Mouse (Mus musculus): ENCODE data around the gene Akt3. TPM values are rescaled to one million over a fixed set of nuclear protein-coding genes. Genes with fewer than 3 reads are reported as not detected.

The Akt3 gene
- polyA plus RNA-seq, 1 experiment from 2014 or later: 11.5 TPM

DNA sequence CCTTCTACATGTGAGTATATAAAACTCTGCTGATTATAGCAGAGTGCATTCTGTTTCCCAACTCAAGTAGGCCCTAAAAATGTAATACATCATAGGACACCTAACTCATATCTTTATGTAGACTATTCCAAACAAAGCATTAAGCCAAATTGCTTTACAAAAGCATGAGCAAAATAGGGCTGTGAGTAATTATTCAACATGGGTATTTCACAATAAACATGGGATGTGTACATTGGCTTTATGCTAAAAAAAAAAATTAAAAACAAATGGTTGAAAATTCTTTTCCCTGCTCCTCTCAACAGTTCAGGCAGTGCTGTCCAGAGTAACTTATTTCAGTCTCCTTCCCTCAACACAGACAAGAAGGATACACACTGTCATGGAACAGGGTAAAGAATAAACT lies 26.9 kb downstream of the Akt3 start:
- no peak overlapping the region for H3K9ac ChIP-seq (replicated peaks; ENCODE audit: low read depth, low read length)
- no peak for ATAC-seq (ENCODE audit: insufficient number of reproducible peaks, insufficient read depth, low FRiP score, low read depth)
- H3K27ac ChIP-seq (ENCODE audit: low read length): no peak overlapping the region
- no peaks in the 10 kb centered on the region for H3K27me3 ChIP-seq (ENCODE audit: control insufficient read depth, insufficient read depth, low read length)
- no peak overlapping the region for H3K4me3 ChIP-seq (ENCODE audit: low read depth, low read length)
- H3K9me3 ChIP-seq (ENCODE audit: control insufficient read depth, low read depth, low read length): no peaks in the 10 kb centered on the region
- H3K4me2 ChIP-seq (replicated peaks; ENCODE audit: low read depth, low read length): no peak overlapping the region
- H3K36me3 ChIP-seq (ENCODE audit: control insufficient read depth, insufficient read depth, low read length): no peaks in the 10 kb centered on the region
- no peaks in the 10 kb centered on the region for H3K4me1 ChIP-seq (ENCODE audit: control insufficient read depth, insufficient read depth, low read length)

GRCm38 (mm10) chr1:177198978-177199377 lies 59.0 kb downstream of the Akt3 start:
- Histone ChIP-seq H3K9ac (replicated peaks; ENCODE audit: low read depth, low read length) (no peak overlapping the region), H3K4me2 (replicated peaks; ENCODE audit: low read depth, low read length) (no peak overlapping the region), H3K4me1 (ENCODE audit: control insufficient read depth, insufficient read depth, low read length) (no peaks in the 10 kb centered on the region), H3K4me3 (ENCODE audit: low read depth, low read length) (no peak overlapping the region), H3K9me3 (ENCODE audit: control insufficient read depth, low read depth, low read length) (no peaks in the 10 kb centered on the region), H3K27ac (ENCODE audit: low read length) (no peak overlapping the region), H3K27me3 (ENCODE audit: control insufficient read depth, insufficient read depth, low read length) (no peaks in the 10 kb centered on the region), H3K36me3 (ENCODE audit: control insufficient read depth, insufficient read depth, low read length) (no peaks in the 10 kb centered on the region)
- WGBS: 61% methylated on average over 1 of the region's 1 CpGs
- no peak for ATAC-seq (ENCODE audit: insufficient number of reproducible peaks, insufficient read depth, low FRiP score, low read depth)

DNA sequence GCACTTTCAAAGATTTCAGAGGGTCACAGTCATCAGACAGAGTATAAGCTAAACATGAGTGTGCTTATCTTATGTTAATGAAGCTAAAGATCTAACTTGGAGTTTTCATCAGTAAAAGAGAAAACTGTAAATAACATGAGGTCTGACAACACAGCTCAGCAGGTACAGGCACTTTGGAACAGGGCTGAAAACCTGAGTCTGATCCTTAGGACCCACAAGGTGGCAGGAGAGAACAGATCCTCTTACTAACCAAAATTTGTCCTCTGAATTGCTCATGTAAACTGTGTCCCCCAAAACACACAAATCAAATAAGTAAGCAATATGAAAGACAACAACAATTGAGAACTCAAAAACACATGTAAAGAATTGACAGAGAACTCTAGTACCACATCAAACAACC lies 62.8 kb downstream of the Akt3 start:
- no peak overlapping the region for H3K27ac ChIP-seq (ENCODE audit: low read length)
- H3K4me2 ChIP-seq (replicated peaks; ENCODE audit: low read depth, low read length): no peak overlapping the region
- no peaks in the 10 kb centered on the region for H3K36me3 ChIP-seq (ENCODE audit: control insufficient read depth, insufficient read depth, low read length)
- no peak for ATAC-seq (ENCODE audit: insufficient number of reproducible peaks, insufficient read depth, low FRiP score, low read depth)
- no peaks in the 10 kb centered on the region for H3K9me3 ChIP-seq (ENCODE audit: control insufficient read depth, low read depth, low read length)
- no peaks in the 10 kb centered on the region for H3K27me3 ChIP-seq (ENCODE audit: control insufficient read depth, insufficient read depth, low read length)
- no peak overlapping the region for H3K9ac ChIP-seq (replicated peaks; ENCODE audit: low read depth, low read length)
- H3K4me1 ChIP-seq (ENCODE audit: control insufficient read depth, insufficient read depth, low read length): no peaks in the 10 kb centered on the region
- H3K4me3 ChIP-seq (ENCODE audit: low read depth, low read length): no peak overlapping the region

- no peaks in the 10 kb centered on the region for H3K36me3 ChIP-seq (ENCODE audit: control insufficient read depth, insufficient read depth, low read length)
- WGBS: 54% methylated on average over 1 of the region's 1 CpGs
- no peak for ATAC-seq (ENCODE audit: insufficient number of reproducible peaks, insufficient read depth, low FRiP score, low read depth)
- H3K27me3 ChIP-seq (ENCODE audit: control insufficient read depth, insufficient read depth, low read length): no peaks in the 10 kb centered on the region
- no peaks in the 10 kb centered on the region for H3K4me1 ChIP-seq (ENCODE audit: control insufficient read depth, insufficient read depth, low read length)
- H3K4me3 ChIP-seq (ENCODE audit: low read depth, low read length): no peak overlapping the region
- no peaks in the 10 kb centered on the region for H3K9me3 ChIP-seq (ENCODE audit: control insufficient read depth, low read depth, low read length)
- H3K27ac ChIP-seq (ENCODE audit: low read length): no peak overlapping the region
- no peak overlapping the region for H3K4me2 ChIP-seq (replicated peaks; ENCODE audit: low read depth, low read length)
- H3K9ac ChIP-seq (replicated peaks; ENCODE audit: low read depth, low read length): no peak overlapping the region
Observed at GRCm38 (mm10) chr1:177194324-177194723, 63.7 kb downstream of the Akt3 start.

DNA sequence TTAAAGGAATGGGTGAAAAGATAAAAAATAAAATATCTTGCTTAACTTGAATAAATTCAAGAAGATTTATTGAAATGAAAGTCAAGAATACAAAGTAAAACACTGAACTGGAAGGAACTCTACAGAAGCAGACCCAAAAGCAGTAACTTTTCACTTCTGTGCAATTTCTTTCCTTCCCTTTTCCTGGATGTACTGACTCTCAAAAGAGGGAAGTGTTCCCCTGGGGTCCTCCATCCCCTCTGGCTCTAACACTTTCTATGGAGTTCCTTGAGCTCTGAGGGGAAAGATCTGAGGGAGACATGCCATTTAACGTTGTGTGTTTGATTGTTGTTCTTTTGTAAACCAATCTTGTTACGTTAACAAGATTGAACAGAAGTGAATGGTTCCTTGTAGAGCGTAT lies 66.4 kb downstream of the Akt3 start:
- ATAC-seq (ENCODE audit: insufficient number of reproducible peaks, insufficient read depth, low FRiP score, low read depth): no peak
- Histone ChIP-seq H3K4me2 (replicated peaks; ENCODE audit: low read depth, low read length) (no peak overlapping the region), H3K4me3 (ENCODE audit: low read depth, low read length) (no peak overlapping the region), H3K36me3 (ENCODE audit: control insufficient read depth, insufficient read depth, low read length) (no peaks in the 10 kb centered on the region), H3K27me3 (ENCODE audit: control insufficient read depth, insufficient read depth, low read length) (no peaks in the 10 kb centered on the region), H3K4me1 (ENCODE audit: control insufficient read depth, insufficient read depth, low read length) (no peaks in the 10 kb centered on the region), H3K9me3 (ENCODE audit: control insufficient read depth, low read depth, low read length) (no peaks in the 10 kb centered on the region), H3K27ac (ENCODE audit: low read length) (no peak overlapping the region), H3K9ac (replicated peaks; ENCODE audit: low read depth, low read length) (no peak overlapping the region)
- WGBS: 71% methylated on average over 3 of the region's 3 CpGs

GRCm38 (mm10) chr1:177190358-177190757 lies 67.6 kb downstream of the Akt3 start:
- Histone ChIP-seq H3K4me2 (replicated peaks; ENCODE audit: low read depth, low read length) (no peak overlapping the region), H3K4me3 (ENCODE audit: low read depth, low read length) (no peak overlapping the region), H3K9ac (replicated peaks; ENCODE audit: low read depth, low read length) (no peak overlapping the region), H3K27ac (ENCODE audit: low read length) (no peak overlapping the region), H3K9me3 (ENCODE audit: control insufficient read depth, low read depth, low read length) (no peaks in the 10 kb centered on the region), H3K4me1 (ENCODE audit: control insufficient read depth, insufficient read depth, low read length) (no peaks in the 10 kb centered on the region), H3K27me3 (ENCODE audit: control insufficient read depth, insufficient read depth, low read length) (no peaks in the 10 kb centered on the region), H3K36me3 (ENCODE audit: control insufficient read depth, insufficient read depth, low read length) (no peaks in the 10 kb centered on the region)
- WGBS: 97% methylated on average over 1 of the region's 1 CpGs
- no peak for ATAC-seq (ENCODE audit: insufficient number of reproducible peaks, insufficient read depth, low FRiP score, low read depth)

- WGBS: 29% methylated on average over 3 of the region's 3 CpGs
- Histone ChIP-seq H3K27me3 (ENCODE audit: control insufficient read depth, insufficient read depth, low read length) (no peaks in the 10 kb centered on the region), H3K9ac (replicated peaks; ENCODE audit: low read depth, low read length) (no peak overlapping the region), H3K27ac (ENCODE audit: low read length) (no peak overlapping the region), H3K4me1 (ENCODE audit: control insufficient read depth, insufficient read depth, low read length) (no peaks in the 10 kb centered on the region), H3K4me3 (ENCODE audit: low read depth, low read length) (no peak overlapping the region), H3K36me3 (ENCODE audit: control insufficient read depth, insufficient read depth, low read length) (no peaks in the 10 kb centered on the region), H3K4me2 (replicated peaks; ENCODE audit: low read depth, low read length) (no peak overlapping the region), H3K9me3 (ENCODE audit: control insufficient read depth, low read depth, low read length) (no peaks in the 10 kb centered on the region)
- ATAC-seq (ENCODE audit: insufficient number of reproducible peaks, insufficient read depth, low FRiP score, low read depth): peak; percentile 67; the same call in 1 of the 2 replicates
Observed at GRCm38 (mm10) chr1:177188708-177189107, 69.3 kb downstream of the Akt3 start.

GRCm38 (mm10) chr1:177186751-177187150 lies 71.3 kb downstream of the Akt3 start:
- H3K4me1 ChIP-seq (ENCODE audit: control insufficient read depth, insufficient read depth, low read length): no peaks in the 10 kb centered on the region
- no peak overlapping the region for H3K9ac ChIP-seq (replicated peaks; ENCODE audit: low read depth, low read length)
- no peak for ATAC-seq (ENCODE audit: insufficient number of reproducible peaks, insufficient read depth, low FRiP score, low read depth)
- no peak overlapping the region for H3K4me2 ChIP-seq (replicated peaks; ENCODE audit: low read depth, low read length)
- WGBS: 70% methylated on average over 2 of the region's 2 CpGs
- no peak overlapping the region for H3K27ac ChIP-seq (ENCODE audit: low read length)
- no peak overlapping the region for H3K4me3 ChIP-seq (ENCODE audit: low read depth, low read length)
- no peaks in the 10 kb centered on the region for H3K36me3 ChIP-seq (ENCODE audit: control insufficient read depth, insufficient read depth, low read length)
- H3K27me3 ChIP-seq (ENCODE audit: control insufficient read depth, insufficient read depth, low read length): no peaks in the 10 kb centered on the region
- no peaks in the 10 kb centered on the region for H3K9me3 ChIP-seq (ENCODE audit: control insufficient read depth, low read depth, low read length)

DNA sequence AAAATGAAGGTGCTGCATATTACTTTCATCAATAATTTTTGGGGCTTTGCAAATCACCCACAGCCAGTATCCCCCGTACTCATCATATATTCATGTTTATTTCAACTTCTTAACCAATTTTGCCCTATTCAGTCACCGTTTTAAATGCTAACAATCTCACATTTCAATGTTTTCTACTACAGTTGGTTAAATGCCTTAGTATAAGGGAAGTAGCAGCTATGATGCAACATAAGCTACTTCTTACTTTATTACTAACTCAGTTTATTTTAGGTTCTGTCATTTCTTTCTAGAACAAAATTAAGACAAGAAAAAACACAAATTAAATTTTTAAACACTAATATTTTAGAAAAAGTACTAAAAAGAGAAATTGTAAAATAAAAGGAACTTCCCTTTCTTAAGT lies 78.4 kb downstream of the Akt3 start:
- WGBS: 87% methylated on average over 2 of the region's 2 CpGs

More for the DNA sequence above, 78.4 kb downstream of the Akt3 start:
- Histone ChIP-seq H3K36me3 (ENCODE audit: control insufficient read depth, insufficient read depth, low read length) (no peaks in the 10 kb centered on the region), H3K4me1 (ENCODE audit: control insufficient read depth, insufficient read depth, low read length) (no peaks in the 10 kb centered on the region), H3K27ac (ENCODE audit: low read length) (no peak overlapping the region), H3K4me2 (replicated peaks; ENCODE audit: low read depth, low read length) (no peak overlapping the region), H3K27me3 (ENCODE audit: control insufficient read depth, insufficient read depth, low read length) (no peaks in the 10 kb centered on the region), H3K9ac (replicated peaks; ENCODE audit: low read depth, low read length) (no peak overlapping the region), H3K9me3 (ENCODE audit: control insufficient read depth, low read depth, low read length) (no peaks in the 10 kb centered on the region), H3K4me3 (ENCODE audit: low read depth, low read length) (no peak overlapping the region)
- ATAC-seq (ENCODE audit: insufficient number of reproducible peaks, insufficient read depth, low FRiP score, low read depth): no peak

All from stomach, embryonic 14.5 days (tissue).